Mouse (Mus musculus) kidney, postnatal 36 days (tissue): ENCODE data around the gene Samsn1.

Experiments
- DNase-seq, 2 experiments: peaks; one replicate each; pipeline ENCODE4 v3.0.0; 2021 to 2022; ENCODE audit warnings: mixed read lengths in 2 of 2

Samsn1 gene

GRCm38 (mm10) chr16:75930222-75930553 lies 91.9 kb downstream of the Samsn1 start:
- DNase-seq, result no peak

GRCm38 (mm10) chr16:75929536-75930221 lies 92.4 kb downstream of the Samsn1 start:
- DNase-seq, result no peak

GRCm38 (mm10) chr16:75926511-75926910 lies 95.6 kb downstream of the Samsn1 start:
- no peak for DNase-seq

GRCm38 (mm10) chr16:75920870-75921269 lies 101.2 kb downstream of the Samsn1 start:
- DNase-seq, result no peak

- no peak for DNase-seq
Observed at GRCm38 (mm10) chr16:75919298-75919697, 102.8 kb downstream of the Samsn1 start.

- DNase-seq, result no peak
Observed at GRCm38 (mm10) chr16:75917712-75918111, 104.4 kb downstream of the Samsn1 start.

GRCm38 (mm10) chr16:75912051-75912450 lies 110.0 kb downstream of the Samsn1 start:
- DNase-seq, result no peak

GRCm38 (mm10) chr16:75908635-75909494 lies 113.2 kb downstream of the Samsn1 start:
- DNase-seq, result peak; percentile 15 to 19

GRCm38 (mm10) chr16:75906790-75907189 lies 115.3 kb downstream of the Samsn1 start:
- no peak for DNase-seq

- DNase-seq, result no peak
Observed at GRCm38 (mm10) chr16:75906260-75906659, 115.8 kb downstream of the Samsn1 start.

- DNase-seq, result no peak
Observed at GRCm38 (mm10) chr16:75905324-75905723, 116.8 kb downstream of the Samsn1 start.

- no peak for DNase-seq
Observed at GRCm38 (mm10) chr16:75904072-75904471, 118.0 kb downstream of the Samsn1 start.

- DNase-seq, result no peak
Observed at GRCm38 (mm10) chr16:75903028-75903427, 119.1 kb downstream of the Samsn1 start.

- DNase-seq, result no peak
Observed at GRCm38 (mm10) chr16:75899885-75900620, 122.0 kb downstream of the Samsn1 start.

- no peak for DNase-seq
Observed at GRCm38 (mm10) chr16:75897828-75898367, 124.2 kb downstream of the Samsn1 start.

- no peak for DNase-seq
Observed at GRCm38 (mm10) chr16:75894263-75894901, 127.7 kb downstream of the Samsn1 start.

GRCm38 (mm10) chr16:75893470-75893869 lies 128.6 kb downstream of the Samsn1 start:
- no peak for DNase-seq

GRCm38 (mm10) chr16:75889081-75889646 lies 132.9 kb downstream of the Samsn1 start:
- DNase-seq, result no peak

GRCm38 (mm10) chr16:75887203-75887602 lies 134.9 kb downstream of the Samsn1 start:
- DNase-seq, result no peak

- no peak for DNase-seq
Observed at GRCm38 (mm10) chr16:75878885-75879284, 143.2 kb downstream of the Samsn1 start.

- peak; percentile 6 to 15 for DNase-seq
Observed at GRCm38 (mm10) chr16:75877170-75877569, 144.9 kb downstream of the Samsn1 start.

GRCm38 (mm10) chr16:75875896-75876295 lies 146.2 kb downstream of the Samsn1 start:
- DNase-seq, result no peak
